Mouse (Mus musculus): ENCODE data around the gene Plk3.

- TF ChIP-seq CTCF (IDR thresholded peaks at IDR 0.05; ENCODE audit: control insufficient read depth, insufficient read depth, insufficient read length) (no peak), MAX (IDR thresholded peaks at IDR 0.05) (no peak), USF1 (IDR thresholded peaks at IDR 0.05; ENCODE audit: low read depth) (no peak), MYOD1 (IDR thresholded peaks at IDR 0.05; ENCODE audit: control insufficient read depth, insufficient read length, low read depth) (no peak), CEBPB (IDR thresholded peaks at IDR 0.05; ENCODE audit: low read depth) (no peak)
Observed at GRCm38 (mm10) chr4:117095551-117096452, 38.0 kb downstream of the Plk3 start, which contains the start of gene Ptch2.

Measured in C2C12 (cell line).